Mouse (Mus musculus) monocyte, adult 2 months (primary cell): ENCODE results near the gene Lgi1.

Experiments
- DNase-seq, 2 experiments: peaks; one replicate each; pipeline ENCODE4 v3.0.0; 2022; ENCODE audit warnings: low spot score in 2 of 2, low read depth in 1 of 2

The Lgi1 gene

DNA sequence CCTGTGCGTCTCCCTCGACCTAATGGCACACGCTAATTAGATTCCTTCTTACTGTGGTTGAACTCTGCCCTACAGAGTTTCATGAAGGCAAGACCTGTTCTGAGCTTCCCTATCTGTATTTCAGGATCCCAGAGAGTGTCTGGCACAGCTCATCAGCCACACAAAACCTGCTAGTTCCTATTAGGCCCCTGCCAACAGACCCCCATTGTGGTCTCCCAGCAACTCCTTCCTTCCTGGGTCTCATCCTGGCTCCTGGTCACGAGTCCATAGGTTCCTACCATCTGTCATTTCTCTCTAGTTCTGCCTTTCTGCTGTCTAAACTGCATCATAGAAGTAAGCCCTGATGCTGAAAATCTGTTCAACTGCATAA, 60.7 kb downstream of the Lgi1 start:
- DNase-seq, result no peak

DNA sequence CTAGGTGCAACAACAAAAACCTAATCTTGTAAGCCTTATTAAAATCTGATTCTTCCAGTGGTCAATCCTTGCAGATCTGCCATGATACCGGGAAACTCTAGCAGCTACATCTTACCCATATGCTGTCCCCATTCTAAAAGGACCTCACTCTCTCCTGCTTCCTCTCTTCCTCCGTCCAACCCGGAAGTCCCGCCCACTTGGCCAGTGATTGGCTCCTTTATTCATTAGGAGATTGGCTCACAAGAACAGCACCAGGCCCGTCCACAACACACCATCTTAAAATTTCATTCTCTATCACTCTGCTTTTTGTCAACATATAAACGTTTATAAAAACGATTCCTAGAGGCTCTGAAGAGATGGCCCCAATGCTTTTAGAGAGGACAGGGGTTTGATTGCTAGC, 61.5 kb downstream of the Lgi1 start:
- DNase-seq, result no peak

DNA sequence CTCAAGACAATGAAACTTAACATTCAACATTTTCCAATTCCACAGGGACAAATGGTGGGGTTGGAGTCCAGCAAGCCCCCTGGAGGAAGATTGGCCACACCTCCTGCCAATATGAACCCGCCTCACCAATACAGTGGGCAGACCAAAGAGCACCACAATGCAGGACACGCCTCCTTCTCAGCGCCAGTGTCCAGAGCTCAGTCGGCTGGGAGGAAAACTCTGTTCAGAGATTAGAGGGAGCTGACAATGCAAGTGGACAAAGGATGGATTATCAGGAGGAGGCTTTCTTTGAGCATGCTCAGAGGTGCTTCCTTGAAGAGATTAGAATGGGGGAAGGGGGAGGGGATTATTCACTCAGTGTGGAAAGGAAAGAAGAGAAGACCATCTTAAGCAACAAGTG, 62.7 kb downstream of the Lgi1 start:
- DNase-seq, result no peak

DNA sequence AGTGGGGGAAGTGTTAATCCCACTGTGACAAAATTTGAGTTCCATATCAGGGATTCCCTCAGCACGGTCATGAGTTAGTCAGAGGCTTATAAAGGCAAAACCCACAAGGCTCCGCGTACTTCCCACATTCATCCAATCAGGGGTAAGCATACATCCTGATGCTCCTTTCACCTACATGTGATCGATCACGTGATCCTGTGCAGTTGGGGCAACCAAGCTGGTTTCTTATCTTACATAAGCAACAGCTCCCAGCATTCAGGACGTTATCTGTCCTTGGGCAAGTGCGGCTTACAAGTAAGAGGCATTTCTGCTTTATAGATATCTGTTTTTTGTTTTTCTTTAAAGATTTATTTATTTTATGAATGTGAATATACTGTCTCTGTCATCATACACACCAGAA, 63.7 kb downstream of the Lgi1 start:
- DNase-seq, result no peak

DNA sequence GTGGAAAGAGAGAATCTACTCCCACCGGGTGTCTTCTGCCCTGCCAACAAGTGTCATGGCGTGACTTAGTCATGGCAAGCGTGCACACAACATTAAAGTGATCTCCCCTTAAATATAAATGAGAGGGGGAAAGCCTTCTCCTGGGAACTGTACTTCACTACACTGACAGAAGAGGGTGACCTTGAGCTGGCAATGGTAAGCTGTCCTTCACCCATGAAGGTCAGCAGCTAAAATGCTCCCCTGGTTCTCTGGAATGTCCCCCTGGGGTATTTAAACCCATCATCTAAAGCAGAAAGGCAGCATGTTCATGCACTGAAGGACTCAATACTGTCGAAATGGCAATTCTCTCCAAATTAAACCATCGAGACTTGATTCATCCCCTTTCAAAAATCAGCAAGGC, 64.9 kb downstream of the Lgi1 start:
- DNase-seq, result no peak

DNA sequence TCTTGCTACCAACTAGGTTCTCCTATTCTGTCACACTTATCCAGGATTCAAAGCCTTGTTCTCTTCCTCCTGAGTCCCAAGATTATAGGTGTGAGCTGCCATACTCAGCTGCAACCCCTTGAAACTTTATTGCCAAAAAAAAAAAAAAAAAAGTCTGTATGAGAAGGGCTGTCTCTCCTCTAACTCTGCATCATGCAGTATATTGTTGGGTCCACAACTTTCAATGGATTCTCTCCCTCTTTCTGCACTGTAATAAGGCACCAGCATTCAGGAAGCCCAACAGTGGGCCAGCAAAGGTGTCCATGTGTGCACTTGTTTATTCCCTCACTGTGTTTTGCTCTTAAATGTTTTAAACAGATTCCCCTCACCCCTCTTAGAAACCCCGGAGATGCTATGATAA, 66.7 kb downstream of the Lgi1 start:
- DNase-seq, result no peak

DNA sequence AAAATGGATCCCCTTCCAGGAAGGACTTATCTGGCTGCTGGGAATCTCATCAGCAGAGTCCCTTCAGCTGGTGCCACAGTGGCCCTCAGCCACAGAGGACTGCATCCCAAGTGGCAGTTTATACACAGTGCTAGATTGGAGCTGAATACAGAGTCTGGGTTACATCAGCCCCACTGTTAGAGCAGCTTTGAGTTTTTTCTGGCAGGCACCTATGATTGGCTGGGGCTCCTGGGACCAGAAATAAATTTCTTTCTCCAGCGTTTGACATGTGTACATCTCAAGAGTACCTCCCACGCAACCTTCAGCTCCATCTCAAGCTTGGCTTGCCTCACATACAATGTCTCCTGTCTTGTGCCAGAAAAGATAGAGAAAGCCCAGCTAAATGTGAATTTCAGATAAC, 67.9 kb downstream of the Lgi1 start:
- DNase-seq, result no peak

DNA sequence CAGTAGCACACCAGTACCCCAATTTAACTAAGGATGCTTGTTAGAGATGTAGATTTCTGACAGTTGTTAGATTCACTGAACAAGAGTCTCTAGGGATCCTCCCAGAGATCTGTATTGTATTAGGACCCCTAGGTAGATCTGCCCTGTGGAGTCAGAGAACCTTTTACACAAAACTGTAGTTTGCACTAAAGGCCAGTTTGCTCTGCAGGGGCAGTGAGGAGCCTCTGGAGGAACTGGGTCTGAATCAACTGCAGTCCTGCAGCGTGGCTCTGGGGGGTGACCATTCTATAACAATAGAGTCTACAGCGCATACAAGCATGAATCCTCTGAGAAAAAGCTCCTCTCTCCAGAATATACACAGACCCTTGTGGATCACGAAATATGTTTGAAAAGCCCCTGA, 68.5 kb downstream of the Lgi1 start:
- DNase-seq, result no peak

DNA sequence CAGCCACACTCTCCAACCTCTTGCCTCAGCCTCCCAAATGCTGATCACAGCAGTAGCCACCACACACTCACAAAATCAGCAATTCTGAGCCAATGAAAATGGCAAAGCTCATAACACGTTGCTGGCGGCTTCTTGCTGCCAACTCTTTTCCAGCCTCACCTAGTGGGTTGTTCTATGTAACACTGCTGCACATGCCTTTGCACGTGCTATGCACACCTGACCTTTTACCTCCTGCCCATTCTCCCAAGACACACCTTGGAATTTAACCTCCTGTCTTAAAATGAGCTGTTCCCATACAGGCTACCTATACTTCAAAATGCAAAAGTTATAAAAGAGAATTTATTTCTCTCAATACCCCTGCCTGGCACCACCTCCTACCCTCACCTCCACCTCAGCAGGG, 72.2 kb downstream of the Lgi1 start:
- DNase-seq, result no peak

DNA sequence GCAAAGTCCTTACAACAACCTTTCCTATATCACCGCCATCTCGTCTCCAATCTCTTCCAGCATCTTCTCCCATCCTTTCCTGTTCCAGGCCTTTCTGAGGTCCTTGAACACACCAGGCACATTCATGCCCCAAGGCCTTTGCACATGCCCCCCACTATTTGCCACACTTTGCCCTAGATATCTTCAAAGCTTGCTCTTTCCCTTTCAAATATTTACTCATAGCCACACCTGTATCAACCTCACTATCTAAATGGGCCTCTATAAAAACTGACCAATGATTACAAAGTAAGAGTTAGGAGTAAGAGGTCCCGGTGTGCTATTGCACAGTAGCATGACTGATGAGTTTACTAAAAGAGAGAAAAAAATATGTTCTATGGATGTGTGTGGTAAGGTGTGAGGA, 73.0 kb downstream of the Lgi1 start:
- DNase-seq, result no peak

DNA sequence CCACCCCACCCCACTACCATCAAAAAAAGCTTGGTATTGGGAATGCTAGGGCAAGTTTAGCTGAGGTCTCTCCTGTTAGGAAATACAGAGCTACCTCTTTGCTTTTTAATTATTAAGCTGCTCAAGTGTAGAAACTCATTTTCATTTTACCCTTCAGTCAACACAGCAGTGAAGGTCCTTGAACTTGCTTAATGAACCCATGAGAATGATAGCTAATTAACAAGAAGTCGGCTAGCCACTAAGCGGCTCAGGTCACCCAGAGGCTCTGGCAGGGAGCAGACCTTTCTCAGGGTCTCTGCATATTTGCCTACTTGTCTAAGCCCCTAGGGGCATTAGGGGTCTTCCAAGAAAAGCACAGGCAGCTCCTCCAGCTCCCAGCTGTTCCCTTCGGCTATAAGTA, 75.4 kb downstream of the Lgi1 start:
- DNase-seq, result no peak

DNA sequence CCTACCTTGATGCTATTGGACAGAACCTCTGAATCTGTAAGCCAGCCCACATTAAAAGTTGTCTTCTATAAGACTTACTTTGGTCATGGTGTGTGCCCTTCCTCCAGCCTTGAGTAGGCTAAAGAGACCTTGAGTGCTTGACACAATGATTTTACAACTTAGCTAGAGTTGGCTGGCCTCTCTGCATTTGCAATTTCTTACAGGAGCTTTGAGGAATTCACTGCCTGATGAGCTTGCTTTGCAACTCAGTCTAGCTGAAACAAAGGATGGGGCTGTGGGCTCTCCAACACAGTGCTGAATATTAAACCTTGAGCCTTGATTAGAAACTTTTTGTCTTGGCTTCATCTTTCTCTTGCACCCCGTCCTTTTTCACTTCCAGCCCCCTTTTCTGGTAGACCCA, 78.9 kb downstream of the Lgi1 start:
- no peak for DNase-seq

DNA sequence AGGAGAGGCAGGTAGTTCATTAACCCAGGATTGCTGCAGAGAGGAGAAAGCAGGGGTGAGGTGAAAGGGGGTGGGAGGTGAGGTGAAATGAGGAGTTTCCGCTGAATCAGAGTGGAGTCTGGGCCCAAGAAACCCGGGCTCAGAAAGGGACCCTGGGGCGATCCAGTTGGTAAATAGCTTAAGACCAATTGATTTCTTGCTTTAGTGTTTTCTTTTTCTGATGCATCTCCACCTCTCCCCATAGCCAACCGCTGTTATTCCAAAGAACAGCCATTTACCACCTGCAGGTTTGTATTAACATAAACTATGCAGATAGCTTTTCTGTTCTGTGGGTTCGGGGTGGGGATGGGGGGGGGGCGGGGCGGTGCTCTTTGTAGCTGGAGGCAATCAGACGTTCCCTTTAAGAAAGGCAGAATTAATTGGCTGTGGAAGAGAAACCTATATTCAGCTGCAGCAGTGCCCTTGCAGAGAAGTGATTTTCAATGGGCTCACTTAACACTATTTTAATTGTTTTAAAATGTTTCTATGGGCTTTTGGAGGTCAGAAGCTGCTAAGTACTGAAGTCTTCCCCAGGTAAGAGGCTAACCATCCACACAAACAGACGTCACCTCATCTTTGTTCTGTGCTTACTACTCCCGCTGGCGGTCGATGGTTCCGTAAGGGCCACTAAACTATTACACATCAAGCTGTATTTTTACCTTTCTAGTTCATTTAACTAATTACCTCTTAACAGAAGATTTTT, 84.1 kb downstream of the Lgi1 start:
- no peak for DNase-seq

DNA sequence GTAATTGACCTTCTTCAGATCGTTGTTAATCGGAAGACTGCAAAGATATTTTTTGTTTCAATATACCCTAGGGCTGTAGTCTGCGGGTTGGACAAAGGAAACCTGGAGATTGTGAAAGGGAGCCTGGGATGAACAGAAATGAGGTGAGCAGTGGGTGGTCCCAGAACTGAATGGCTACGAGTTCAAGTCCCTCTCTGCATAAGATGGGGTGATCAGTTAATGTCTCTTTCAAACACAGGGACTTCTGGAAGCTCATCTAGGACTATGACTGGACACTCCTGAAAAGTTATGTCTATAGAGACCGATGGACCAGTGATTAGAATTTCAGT, 84.6 kb downstream of the Lgi1 start:
- DNase-seq, result no peak

DNA sequence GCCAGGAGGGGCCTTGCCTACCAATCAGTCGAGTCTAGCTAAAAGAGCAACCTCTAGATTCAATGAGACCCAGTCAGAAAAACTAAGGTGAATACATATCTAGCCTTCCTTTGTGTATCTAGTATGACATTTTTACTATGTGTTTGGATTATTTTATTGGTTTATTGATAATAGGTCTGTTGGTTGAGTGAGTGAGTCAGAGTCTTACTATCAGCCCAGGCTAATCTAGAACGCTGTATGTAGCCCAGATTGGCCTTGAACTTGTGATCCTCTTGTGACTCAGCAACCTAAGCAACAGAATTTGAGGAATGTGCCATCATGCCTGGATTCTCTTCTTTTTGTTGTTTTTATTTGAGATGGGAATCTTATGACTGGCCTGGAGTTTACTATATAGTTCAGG, 86.9 kb downstream of the Lgi1 start:
- no peak for DNase-seq

DNA sequence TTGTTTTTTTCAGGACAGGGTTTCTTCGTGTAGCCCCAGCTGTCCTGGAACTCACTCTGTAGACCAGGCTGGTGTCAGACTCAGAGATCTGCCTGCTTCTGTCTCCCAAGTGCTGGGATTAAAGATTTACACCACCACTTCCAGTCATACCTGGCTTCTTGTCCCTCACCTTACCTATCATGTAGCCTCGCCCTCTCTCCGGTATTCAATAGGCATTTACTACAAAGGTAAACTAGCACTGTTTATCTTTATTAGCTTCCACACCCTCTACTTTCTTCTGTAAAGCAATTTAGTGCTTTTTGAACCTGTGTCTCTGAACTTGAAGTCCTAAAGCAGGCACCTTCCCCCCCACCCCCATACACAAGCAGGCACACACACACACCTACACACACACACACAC, 87.4 kb downstream of the Lgi1 start:
- DNase-seq, result no peak

DNA sequence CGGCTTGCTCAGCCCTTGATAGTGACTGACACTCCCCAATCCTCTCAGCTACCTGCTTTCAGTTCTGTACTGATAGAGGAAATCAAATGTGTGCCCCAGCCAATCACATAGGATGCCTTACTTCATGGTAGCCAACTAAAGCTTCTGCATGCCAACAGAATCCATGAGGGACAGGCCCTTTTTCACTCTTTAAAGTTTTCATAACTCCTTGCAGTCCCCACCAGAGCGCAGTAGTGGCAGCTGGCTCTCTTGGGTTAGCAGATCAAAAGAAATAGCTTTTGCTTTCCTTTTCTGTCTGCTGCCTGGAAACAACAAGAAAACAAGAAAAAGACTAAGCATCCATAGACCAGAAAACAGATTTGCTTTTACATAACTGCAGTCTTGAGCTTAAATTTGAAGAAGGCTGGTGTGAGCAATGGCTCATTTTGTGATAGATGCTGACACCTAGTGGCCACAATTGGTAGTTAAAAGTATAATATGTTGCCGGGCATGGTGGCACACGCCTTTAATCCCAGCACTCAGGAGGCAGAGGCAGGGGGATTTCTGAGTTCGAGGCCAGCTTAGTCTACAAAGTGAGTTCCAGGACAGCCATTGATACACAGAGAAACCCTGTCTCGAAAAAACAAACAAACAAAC, 88.3 kb downstream of the Lgi1 start:
- no peak for DNase-seq

DNA sequence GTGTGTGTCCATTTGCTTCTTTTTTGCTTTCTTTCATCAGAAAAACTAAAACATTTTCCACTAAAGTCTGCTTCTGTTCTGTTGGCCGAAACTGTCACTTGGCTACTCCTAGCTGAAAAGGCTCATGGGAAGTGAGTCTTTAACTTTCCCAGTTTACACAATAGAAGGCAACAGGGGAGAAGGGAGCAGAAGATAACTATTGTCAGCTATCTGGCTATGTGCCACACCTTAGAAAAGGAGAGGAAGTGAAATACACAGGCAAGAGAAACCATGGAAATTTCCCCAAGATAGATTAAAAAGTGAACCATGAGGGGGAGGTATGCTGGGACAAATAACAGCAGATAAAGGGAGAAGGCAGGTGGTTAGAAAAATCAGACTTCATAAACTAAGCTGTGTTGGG, 89.9 kb downstream of the Lgi1 start:
- no peak for DNase-seq

DNA sequence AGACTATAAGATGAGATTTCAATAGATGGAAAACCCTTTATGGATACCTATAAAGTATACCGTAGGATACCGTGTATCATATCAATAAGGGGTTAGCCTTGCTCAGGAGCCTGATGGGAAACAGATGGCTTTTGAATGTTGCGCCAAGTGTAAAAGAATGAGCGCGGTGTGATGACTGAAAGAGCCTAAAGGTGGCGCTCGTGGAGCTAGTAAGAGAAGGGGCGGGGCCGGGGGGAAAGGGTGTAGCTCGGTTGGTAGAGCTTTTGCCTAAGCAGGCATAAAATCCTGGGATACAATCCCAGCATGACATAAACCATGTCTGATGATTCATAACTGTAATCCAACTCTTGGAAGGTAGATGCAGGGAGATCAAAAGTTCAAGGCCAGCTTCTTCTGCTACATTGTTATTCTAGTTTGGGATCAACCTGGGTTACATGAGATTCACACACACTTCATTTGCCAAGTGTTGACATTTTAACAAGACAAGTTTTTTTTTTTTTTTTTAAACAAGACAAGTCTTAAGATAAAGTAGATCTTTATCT, 90.6 kb downstream of the Lgi1 start:
- DNase-seq, result no peak

DNA sequence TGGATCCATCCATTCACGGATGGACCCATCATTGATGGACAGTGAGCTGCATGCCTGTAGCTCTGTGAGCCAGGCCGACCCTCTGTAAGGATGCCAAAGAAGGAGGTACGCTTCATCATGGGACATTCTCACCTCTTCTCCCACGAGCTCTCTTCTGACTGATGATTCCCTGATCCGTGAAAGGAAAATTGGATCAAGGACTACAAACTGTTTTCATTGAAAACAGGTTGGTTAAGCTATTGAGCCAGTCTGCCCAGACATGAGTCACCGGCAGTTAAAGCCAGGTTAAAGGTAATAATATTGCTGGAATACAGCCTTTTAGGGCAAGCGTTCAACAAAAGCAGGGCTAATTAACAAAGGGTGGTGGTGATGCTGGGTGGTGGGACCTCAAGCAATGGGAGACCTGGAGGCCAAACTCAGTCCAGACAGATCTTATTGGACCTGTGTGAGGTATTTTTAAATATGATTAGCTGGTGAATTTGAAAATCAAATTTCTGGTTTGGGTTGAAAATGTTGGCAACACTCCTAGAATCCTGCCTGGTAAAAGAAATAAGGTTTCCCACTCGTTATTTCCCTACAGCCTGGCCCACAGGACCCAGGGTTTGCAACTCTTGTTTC, 92.0 kb downstream of the Lgi1 start:
- no peak for DNase-seq

DNA sequence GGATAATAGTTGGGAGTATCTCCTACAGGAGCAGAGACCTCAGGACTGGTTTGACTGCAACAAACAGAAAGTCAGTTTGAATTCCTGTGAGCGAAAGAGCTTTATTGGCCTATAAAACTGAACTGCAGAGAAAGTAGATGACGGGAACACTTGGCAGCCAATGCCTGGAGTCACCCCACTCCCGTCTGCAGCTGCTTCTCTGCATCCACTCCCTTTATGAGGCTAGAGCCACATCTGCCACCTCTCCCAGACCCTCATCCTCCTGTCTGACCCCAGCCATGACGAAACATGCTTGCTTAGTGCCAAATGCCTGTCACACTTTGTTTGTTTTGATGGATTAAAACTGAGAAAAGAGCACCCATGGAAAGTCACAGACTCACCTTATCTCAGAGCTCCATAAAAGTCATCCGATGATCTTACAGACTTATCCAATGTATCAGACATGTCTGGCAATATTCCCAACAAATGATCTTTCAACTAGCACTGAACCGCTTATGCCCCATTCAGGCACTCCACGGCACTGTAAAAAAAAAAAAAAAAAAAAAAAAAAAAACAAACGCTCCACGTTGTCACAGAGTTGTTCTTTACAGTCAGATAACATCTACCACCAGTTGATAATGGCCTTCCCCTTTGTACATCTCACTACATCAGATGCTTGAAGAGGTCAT, 93.8 kb downstream of the Lgi1 start:
- DNase-seq, result no peak

DNA sequence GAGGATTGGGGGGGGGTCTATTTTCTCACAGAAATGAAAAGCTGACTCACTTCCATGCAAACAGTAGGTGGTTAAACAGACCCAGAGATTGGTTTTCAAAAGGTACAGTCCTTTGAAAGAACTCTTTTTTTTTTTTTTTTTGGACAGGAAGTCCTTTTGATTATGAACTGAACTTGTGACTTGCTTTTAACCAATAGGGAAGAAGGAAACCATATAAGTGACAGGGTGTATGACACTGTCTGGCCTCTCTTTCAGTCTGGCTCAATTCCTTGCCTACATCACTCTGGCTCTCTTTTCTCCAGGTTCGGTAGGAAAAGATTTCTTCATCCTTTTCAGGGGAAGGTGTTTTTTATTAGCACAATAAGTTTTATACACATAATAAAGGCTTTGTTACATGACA, 95.0 kb downstream of the Lgi1 start:
- no peak for DNase-seq
